Mouse (Mus musculus) lung, postnatal 0 days (tissue): ENCODE measurements at regions not wholly inside any gene's neighbourhood (a gene's known extent, or its start where the extent isn't known, plus 50 kb on each side); places are given as distances from the start of the nearest gene placed in this dataset.

Experiments used
- ATAC-seq: fragments of 200-750 bp; cut with Nextera tagmentation; 2 replicates; pipeline ENCODE4 v1.8.0; 2017; ENCODE audit warnings: moderate library complexity
- DNase-seq: peaks from one replicate; pipeline ENCODE4 v3.0.0-alpha.2; 2016; ENCODE audit warnings: low spot score
- H3K27ac ChIP-seq: fragments of 300-500 bp; sonication (generic); 2 replicates; pipeline ENCODE4 v1.5.1; 2014; ENCODE audit warnings: antibody characterized with exemption, mild to moderate bottlenecking, low read length, mixed read lengths
- H3K27me3 ChIP-seq: fragments of 300-500 bp; sonication (generic); replicated peaks from 2 replicates; pipeline ENCODE4 v1.6.1; 2014; ENCODE audit warnings: low read length, mixed read lengths; ENCODE audit not compliant: insufficient read depth
- H3K36me3 ChIP-seq: fragments of 300-500 bp; sonication (generic); 2 replicates; pipeline ENCODE4 v1.6.1; 2014; ENCODE audit warnings: low read length, mixed read lengths; ENCODE audit not compliant: insufficient read depth
- H3K4me1 ChIP-seq: fragments of 300-500 bp; sonication (generic); 2 replicates; pipeline ENCODE4 v1.6.1; 2014; ENCODE audit warnings: antibody characterized with exemption, low read depth, low read length, mixed read lengths; ENCODE audit not compliant: insufficient read depth
- H3K4me2 ChIP-seq: fragments of 300-500 bp; sonication (generic); replicated peaks from 2 replicates; pipeline ENCODE4 v1.6.1; 2014; ENCODE audit warnings: low read depth, mild to moderate bottlenecking, low read length, moderate library complexity, mixed read lengths
- H3K4me3 ChIP-seq: fragments of 300-500 bp; sonication (generic); 2 replicates; pipeline ENCODE4 v1.5.1; 2014; ENCODE audit warnings: low read depth, low read length
- H3K9ac ChIP-seq: fragments of 300-500 bp; sonication (generic); replicated peaks from 2 replicates; pipeline ENCODE4 v1.6.1; 2014; ENCODE audit warnings: low read depth, mild to moderate bottlenecking
- H3K9me3 ChIP-seq: fragments of 300-500 bp; sonication (generic); 2 replicates; pipeline ENCODE4 v1.6.1; 2016; ENCODE audit warnings: low read length, mixed read lengths
- CTCF ChIP-seq: IDR thresholded peaks from 2 replicates; pipeline ENCODE4 v1.5.1; 2016; ENCODE audit warnings: antibody characterized with exemption, mild to moderate bottlenecking
- EP300 ChIP-seq: IDR thresholded peaks from 2 replicates; pipeline ENCODE4 v1.6.1; 2016; ENCODE audit warnings: antibody characterized with exemption, mild to moderate bottlenecking, control low read depth
- WGBS: fragments of 180-500 bp; shearing (Covaris S2); extraction: QIAGEN DNeasy Blood & Tissue Kit; methylation state at CpG from one replicate; pipeline ENCODE4 v1.1.7; 2014; 5-methylcytosine and 5-hydroxymethylcytosine counted together

DNA sequence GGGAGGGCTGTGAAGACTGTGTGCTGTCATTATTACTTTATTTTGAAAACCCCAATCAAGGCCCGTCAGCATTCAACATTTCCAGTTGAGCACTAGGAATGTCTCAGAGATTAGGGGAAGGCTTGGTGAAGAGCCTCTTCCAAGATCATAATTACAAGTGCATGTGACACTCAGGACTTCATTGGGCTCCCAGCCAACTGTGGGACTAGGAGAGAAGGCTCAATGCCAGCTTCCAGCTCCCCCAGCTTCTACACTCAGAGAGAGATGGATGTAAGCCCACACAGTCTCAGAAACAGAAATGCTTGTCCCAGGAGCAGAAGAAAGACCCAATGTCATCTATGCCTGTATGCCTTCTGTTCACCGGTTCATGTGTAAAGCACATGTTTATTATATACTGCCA is 169.5 kb downstream of the Ttc32 start:
- Histone ChIP-seq H3K9ac (no peak overlapping the region), H3K9me3 (no peaks in the 10 kb centered on the region), H3K4me3 (no peak overlapping the region), H3K27me3 (no peaks in the 10 kb centered on the region), H3K36me3 (no peaks in the 10 kb centered on the region), H3K4me1 (no peaks in the 10 kb centered on the region), H3K27ac (no peak overlapping the region), H3K4me2 (no peak overlapping the region)
- WGBS = 70% methylated on average over 2 of the region's 2 CpGs
- TF ChIP-seq CTCF (no peak), EP300 (no peak)
- ATAC-seq = no peak
- no peak for DNase-seq

DNA sequence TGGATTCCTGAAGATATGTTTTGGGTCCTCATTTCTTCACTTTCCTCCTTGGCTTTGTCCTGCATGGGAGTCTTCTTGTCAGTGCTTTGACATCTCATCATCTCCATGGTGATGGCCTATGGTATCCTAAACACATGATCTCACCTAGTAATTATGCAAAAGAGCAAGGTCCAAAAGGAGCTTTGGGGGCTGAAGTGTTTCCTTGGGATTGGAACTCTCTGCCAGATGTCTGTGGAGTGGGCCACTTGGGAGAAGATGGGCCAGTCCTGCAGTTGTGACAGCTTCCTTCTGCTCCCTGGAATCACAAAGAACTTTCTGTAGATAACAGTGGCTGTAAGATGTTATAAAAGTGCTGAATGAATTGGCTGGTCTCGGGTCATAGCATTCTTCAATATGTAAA is 182.4 kb downstream of the Ttc32 start:
- DNase-seq (no peak), ATAC-seq (no peak)
- Histone ChIP-seq H3K4me1 (no peaks in the 10 kb centered on the region), H3K4me2 (no peak overlapping the region), H3K9ac (no peak overlapping the region), H3K9me3 (no peaks in the 10 kb centered on the region), H3K27me3 (no peaks in the 10 kb centered on the region), H3K27ac (no peak overlapping the region), H3K36me3 (no peaks in the 10 kb centered on the region), H3K4me3 (no peak overlapping the region)
- TF ChIP-seq CTCF (no peak), EP300 (no peak)
- WGBS = 59% methylated on average over 1 of the region's 1 CpGs

DNA sequence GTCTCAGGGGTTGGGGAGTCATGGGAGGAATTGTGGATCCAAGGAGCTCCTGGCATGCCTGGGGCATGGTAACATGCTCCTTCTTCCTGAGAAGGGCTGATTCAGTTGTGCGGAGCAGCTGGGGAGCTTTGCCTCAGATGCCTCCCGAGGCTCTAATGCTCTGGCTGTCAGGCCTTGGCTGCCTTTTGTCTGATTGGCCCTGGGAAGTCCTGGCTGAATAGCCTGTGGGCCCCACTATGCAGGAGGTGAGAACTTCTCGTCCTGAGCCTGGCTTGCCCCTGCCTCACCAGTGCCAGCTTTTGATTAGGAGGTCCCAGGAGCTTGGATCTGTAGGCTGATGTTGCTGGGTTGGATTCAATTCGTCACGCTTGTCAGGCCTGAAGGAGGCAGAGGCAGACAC is 195.2 kb downstream of the Ttc32 start:
- 56% methylated on average over 5 of the region's 5 CpGs for WGBS
- Histone ChIP-seq H3K4me3 (no peak overlapping the region), H3K27ac (no peak overlapping the region), H3K36me3 (no peaks in the 10 kb centered on the region), H3K9ac (no peak overlapping the region), H3K9me3 (no peaks in the 10 kb centered on the region), H3K4me2 (no peak overlapping the region), H3K27me3 (no peaks in the 10 kb centered on the region), H3K4me1 (no peaks in the 10 kb centered on the region)
- no peak for DNase-seq
- ATAC-seq = no peak
- TF ChIP-seq EP300 (no peak), CTCF (no peak)

DNA sequence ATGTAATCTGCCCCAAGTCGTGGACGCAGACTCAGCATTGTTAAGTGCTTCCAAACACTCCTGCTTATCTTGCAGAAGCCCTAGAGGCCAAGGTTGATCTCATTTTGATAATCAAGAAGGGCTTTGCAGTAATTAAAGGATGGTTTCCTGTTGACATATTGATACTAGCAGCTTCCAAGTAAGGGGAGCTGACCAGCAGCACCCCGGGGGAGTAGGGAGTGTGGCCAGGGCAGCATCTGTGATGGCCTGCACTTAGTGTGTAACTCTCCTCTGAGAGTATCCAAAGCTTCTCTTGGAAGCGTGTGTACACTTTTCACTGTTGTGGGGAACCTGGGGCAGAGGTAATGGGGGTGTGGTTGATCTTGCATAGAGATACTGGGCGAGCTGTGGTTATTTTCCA is 198.1 kb downstream of the Ttc32 start:
- H3K4me2 ChIP-seq = no peak overlapping the region
- DNase-seq (no peak), ATAC-seq (no peak)
- no peak overlapping the region for H3K9ac ChIP-seq
- H3K4me3 ChIP-seq = no peak overlapping the region
- no peaks in the 10 kb centered on the region for H3K4me1 ChIP-seq
- H3K27ac ChIP-seq = no peak overlapping the region
- TF ChIP-seq CTCF = no peak
- no peaks in the 10 kb centered on the region for H3K36me3 ChIP-seq
- H3K9me3 ChIP-seq = no peaks in the 10 kb centered on the region
- 60% methylated on average over 5 of the region's 5 CpGs for WGBS
- no peaks in the 10 kb centered on the region for H3K27me3 ChIP-seq

DNA sequence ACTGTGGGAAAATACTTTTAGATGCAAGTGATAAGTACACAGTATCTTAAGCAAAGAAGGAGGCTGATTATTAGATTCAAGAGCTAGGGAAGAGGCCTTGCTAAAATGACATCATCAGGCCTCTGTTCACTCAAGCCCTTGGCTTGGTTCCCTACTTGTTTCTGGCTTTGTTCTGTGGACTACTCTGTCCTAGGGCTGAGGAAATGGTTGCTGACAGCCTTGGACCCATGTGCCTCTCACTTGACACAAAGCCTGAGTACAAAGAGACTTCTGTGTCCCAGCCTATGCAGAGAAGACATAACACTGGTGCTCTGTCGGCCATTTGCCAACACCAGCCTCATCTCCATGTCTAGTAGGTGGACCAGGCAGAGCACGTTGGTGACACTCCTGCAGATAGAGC is 198.7 kb downstream of the Ttc32 start:
- Histone ChIP-seq H3K36me3 (no peaks in the 10 kb centered on the region), H3K4me2 (no peak overlapping the region), H3K4me1 (no peaks in the 10 kb centered on the region), H3K27me3 (no peaks in the 10 kb centered on the region), H3K4me3 (no peak overlapping the region), H3K9me3 (no peaks in the 10 kb centered on the region), H3K27ac (no peak overlapping the region), H3K9ac (no peak overlapping the region)
- DNase-seq = no peak
- no peak for TF ChIP-seq EP300
- no peak for TF ChIP-seq CTCF
- WGBS = 55% methylated on average over 2 of the region's 2 CpGs
- ATAC-seq = no peak

DNA sequence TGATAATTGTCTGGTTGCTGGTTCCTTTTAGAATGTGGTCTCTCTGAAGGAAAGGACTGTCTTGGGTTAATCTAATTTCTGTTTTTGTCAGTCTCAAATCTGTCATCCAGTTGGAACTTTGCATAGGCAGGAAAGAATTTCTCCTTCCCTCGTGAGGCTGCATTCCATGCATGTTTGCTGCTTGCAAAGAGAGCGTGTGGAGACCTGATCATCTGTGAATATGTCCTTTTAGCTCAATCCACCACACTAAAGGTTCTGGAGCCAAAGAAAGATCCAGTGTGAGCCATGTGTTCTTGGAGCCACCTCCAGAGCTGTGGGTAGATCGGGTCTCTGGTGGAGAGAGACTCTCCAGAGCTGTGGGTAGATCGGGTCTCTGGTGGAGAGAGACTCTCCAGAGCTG is 200.2 kb downstream of the Ttc32 start:
- Histone ChIP-seq H3K9ac (no peak overlapping the region), H3K27ac (no peak overlapping the region), H3K9me3 (no peaks in the 10 kb centered on the region), H3K4me2 (no peak overlapping the region), H3K36me3 (no peaks in the 10 kb centered on the region), H3K4me3 (no peak overlapping the region), H3K4me1 (no peaks in the 10 kb centered on the region), H3K27me3 (no peaks in the 10 kb centered on the region)
- WGBS = 38% methylated on average over 4 of the region's 4 CpGs
- ATAC-seq (no peak), DNase-seq (peak; percentile 29)
- no peak for TF ChIP-seq CTCF
- no peak for TF ChIP-seq EP300

DNA sequence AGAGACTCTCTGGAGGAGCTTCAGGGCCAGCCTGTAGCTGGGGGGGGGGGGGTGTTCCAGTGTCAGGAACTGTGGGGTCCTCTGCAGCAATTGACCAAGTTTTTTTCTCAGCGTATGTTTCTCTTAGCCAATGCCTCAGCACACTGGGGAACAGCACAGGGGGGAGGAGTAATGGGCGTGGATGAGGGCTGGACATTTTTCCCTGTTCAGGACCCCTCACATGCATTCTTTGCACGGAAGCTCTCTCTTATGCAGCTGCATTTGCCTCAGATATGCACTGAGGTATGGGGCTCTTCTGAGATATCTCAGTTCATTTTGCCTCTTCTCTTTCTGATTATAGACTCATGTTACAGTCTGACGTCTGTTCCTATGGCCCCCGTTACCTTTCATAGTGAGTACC is 200.8 kb downstream of the Ttc32 start:
- Histone ChIP-seq H3K27me3 (no peaks in the 10 kb centered on the region), H3K36me3 (no peaks in the 10 kb centered on the region), H3K9me3 (no peaks in the 10 kb centered on the region), H3K4me2 (no peak overlapping the region), H3K27ac (no peak overlapping the region), H3K4me1 (no peaks in the 10 kb centered on the region), H3K4me3 (no peak overlapping the region), H3K9ac (no peak overlapping the region)
- no peak for ATAC-seq
- 56% methylated on average over 5 of the region's 5 CpGs for WGBS
- TF ChIP-seq CTCF (no peak), EP300 (no peak)
- DNase-seq = no peak
